Mouse (Mus musculus): ENCODE data around the gene Mok.

The Mok gene

GRCm38 (mm10) chr12:110846191-110846765 is 5.5 kb upstream of the Mok start:
- DNase-seq (ENCODE audit: low spot score), result no peak

- DNase-seq (ENCODE audit: low spot score), result peak; percentile 90
Observed at GRCm38 (mm10) chr12:110845131-110845880, 4.6 kb upstream of the Mok start.

GRCm38 (mm10) chr12:110844227-110845130 is 3.7 kb upstream of the Mok start:
- DNase-seq (ENCODE audit: low spot score), result peak; percentile 47

- peak; percentile 82 for DNase-seq (ENCODE audit: low spot score)
Observed at GRCm38 (mm10) chr12:110843194-110844048, 2.7 kb upstream of the Mok start.

- DNase-seq (ENCODE audit: low spot score), result no peak
Observed at GRCm38 (mm10) chr12:110841731-110842493, 1.2 kb upstream of the Mok start.

- DNase-seq (ENCODE audit: low spot score), result no peak
Observed at GRCm38 (mm10) chr12:110837850-110838249, 2.9 kb downstream of the Mok start.

GRCm38 (mm10) chr12:110837192-110837841 is 3.4 kb downstream of the Mok start:
- DNase-seq (ENCODE audit: low spot score), result no peak

- DNase-seq (ENCODE audit: low spot score), result no peak
Observed at GRCm38 (mm10) chr12:110836729-110837128, 4.0 kb downstream of the Mok start.

GRCm38 (mm10) chr12:110835182-110835581 is 5.6 kb downstream of the Mok start:
- DNase-seq (ENCODE audit: low spot score), result no peak

GRCm38 (mm10) chr12:110830293-110831024 is 10.3 kb downstream of the Mok start:
- DNase-seq (ENCODE audit: low spot score), result no peak

GRCm38 (mm10) chr12:110828908-110829307 is 11.8 kb downstream of the Mok start:
- no peak for DNase-seq (ENCODE audit: low spot score)

GRCm38 (mm10) chr12:110822366-110822765 is 18.4 kb downstream of the Mok start:
- DNase-seq (ENCODE audit: low spot score), result no peak

GRCm38 (mm10) chr12:110821787-110822186 is 19.0 kb downstream of the Mok start:
- DNase-seq (ENCODE audit: low spot score), result no peak

GRCm38 (mm10) chr12:110819367-110819766 is 21.4 kb downstream of the Mok start:
- DNase-seq (ENCODE audit: low spot score), result no peak

GRCm38 (mm10) chr12:110816833-110817232 is 23.9 kb downstream of the Mok start:
- no peak for DNase-seq (ENCODE audit: low spot score)

GRCm38 (mm10) chr12:110814924-110815323 is 25.8 kb downstream of the Mok start:
- no peak for DNase-seq (ENCODE audit: low spot score)

GRCm38 (mm10) chr12:110813624-110814023 is 27.1 kb downstream of the Mok start:
- no peak for DNase-seq (ENCODE audit: low spot score)

- DNase-seq (ENCODE audit: low spot score), result no peak
Observed at GRCm38 (mm10) chr12:110813132-110813531, 27.6 kb downstream of the Mok start.

- no peak for DNase-seq (ENCODE audit: low spot score)
Observed at GRCm38 (mm10) chr12:110808848-110809247, 31.9 kb downstream of the Mok start.

GRCm38 (mm10) chr12:110808430-110808829 is 32.3 kb downstream of the Mok start:
- no peak for DNase-seq (ENCODE audit: low spot score)
